Mouse (Mus musculus): ENCODE data around the gene Cfap300. TPM values are rescaled to one million over a fixed set of nuclear protein-coding genes. Genes with fewer than 3 reads are reported as not detected.
A peak's percentile ranks its signal among the peaks of the same experiment; 100 is the strongest.

Gene Cfap300
- polyA plus RNA-seq (2015; fragmentation: Nextera tagmentation; extraction: Ambion mirVana), result 10.7 and 10.8 TPM in 2 replicates

DNA sequence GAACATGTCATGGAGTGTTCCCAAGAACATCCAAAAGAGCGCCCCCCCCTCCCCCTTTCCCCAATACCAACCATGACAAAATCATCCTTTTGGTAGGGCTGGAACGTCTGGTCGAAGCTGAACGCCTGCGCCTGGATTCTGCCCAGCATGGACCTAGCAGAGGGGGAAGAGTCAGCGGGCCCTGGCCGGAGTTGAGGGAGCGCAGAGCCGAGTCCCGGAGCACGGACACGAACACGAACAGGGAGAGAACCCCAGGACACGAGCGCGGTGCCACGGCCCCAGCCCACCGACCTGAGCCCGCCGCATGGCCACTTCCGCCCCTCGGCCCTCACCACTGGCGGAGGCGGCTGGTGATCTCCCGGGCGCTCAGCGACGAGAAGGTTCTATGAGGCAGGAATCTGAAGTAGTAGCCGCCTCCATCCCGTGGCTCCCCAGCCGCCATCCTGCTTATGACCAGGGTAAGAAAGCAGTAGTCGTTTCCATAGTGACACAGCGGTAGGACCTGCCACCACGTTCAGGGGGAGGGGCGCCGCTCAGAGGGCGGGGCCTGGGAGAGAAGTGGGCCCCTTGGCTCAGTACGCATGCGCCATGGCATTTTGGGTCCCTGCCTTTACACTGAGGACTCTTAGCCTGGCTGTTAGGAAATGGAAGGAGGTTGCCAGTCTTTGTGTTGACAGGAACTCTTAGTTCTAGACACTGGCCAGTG is at the start of gene Cfap300:
Gene Cfap300 (minus strand): TSS at position 486 of the 706 bp plus-strand sequence.
- no peaks in the 10 kb centered on the region for H3K27me3 ChIP-seq (ENCODE audit: insufficient read depth, low read length)
- H3K4me1 ChIP-seq (replicated peaks; ENCODE audit: insufficient read depth, low read length), result no peaks in the 10 kb centered on the region
- ATAC-seq (replicated peaks; ENCODE audit: low FRiP score, low read depth) (peak; percentile 97), DNase-seq (ENCODE audit: low spot score) (peak; percentile 98)
- no peaks in the 10 kb centered on the region for H3K9me3 ChIP-seq (replicated peaks; ENCODE audit: low read length)
- under 1% methylated on average over 37 of the region's 39 CpGs for WGBS
- H3K4me2 ChIP-seq (ENCODE audit: low read length), result peak within 1 kb of the TSS; percentile 69
- H3K27ac ChIP-seq, result peak within 1 kb of the TSS; percentile 27; the same call in 1 of the 2 replicates
- no peak for TF ChIP-seq CTCF (IDR thresholded peaks at IDR 0.05; ENCODE audit: low read depth)
- peak within 1 kb of the TSS; percentile 50 for H3K9ac ChIP-seq (ENCODE audit: low read depth, low read length)
- H3K4me3 ChIP-seq (replicated peaks; ENCODE audit: low read depth, low read length), result peak within 1 kb of the TSS; percentile 72
- no peaks in the 10 kb centered on the region for H3K36me3 ChIP-seq (ENCODE audit: insufficient read depth, low read length)

DNA sequence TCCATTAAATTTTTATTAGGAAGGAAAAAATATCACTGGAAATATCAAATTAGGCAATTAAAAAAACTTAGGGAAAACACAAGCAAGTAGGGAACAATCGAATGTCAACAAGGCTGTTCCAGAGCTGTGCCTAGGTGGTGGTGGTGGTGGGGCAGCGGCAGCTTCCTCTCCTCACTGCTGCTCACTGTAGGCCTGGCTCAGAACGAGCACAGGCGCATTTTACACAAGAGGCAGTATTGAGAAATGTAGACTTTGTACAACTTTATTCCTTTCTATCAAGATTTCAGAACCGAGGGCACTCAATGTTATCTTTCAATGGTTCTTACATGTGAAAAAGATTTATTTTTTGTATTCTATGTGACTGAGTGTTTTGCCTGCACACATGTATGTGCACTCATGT is 36.3 kb upstream of the Cfap300 start:
- H3K9ac ChIP-seq (ENCODE audit: low read depth, low read length), result no peak overlapping the region
- WGBS, result 91% methylated on average over 5 of the region's 5 CpGs
- no peaks in the 10 kb centered on the region for H3K9me3 ChIP-seq (replicated peaks; ENCODE audit: low read length)
- ATAC-seq (replicated peaks; ENCODE audit: low FRiP score, low read depth) (no peak), DNase-seq (ENCODE audit: low spot score) (no peak)
- H3K36me3 ChIP-seq (ENCODE audit: insufficient read depth, low read length), result no peaks in the 10 kb centered on the region
- no peak overlapping the region for H3K4me2 ChIP-seq (ENCODE audit: low read length)
- H3K27ac ChIP-seq, result no peak overlapping the region
- no peak overlapping the region for H3K4me3 ChIP-seq (replicated peaks; ENCODE audit: low read depth, low read length)
- no peaks in the 10 kb centered on the region for H3K27me3 ChIP-seq (ENCODE audit: insufficient read depth, low read length)
- TF ChIP-seq CTCF (IDR thresholded peaks at IDR 0.05; ENCODE audit: low read depth), result no peak
- H3K4me1 ChIP-seq (replicated peaks; ENCODE audit: insufficient read depth, low read length), result no peaks in the 10 kb centered on the region

DNA sequence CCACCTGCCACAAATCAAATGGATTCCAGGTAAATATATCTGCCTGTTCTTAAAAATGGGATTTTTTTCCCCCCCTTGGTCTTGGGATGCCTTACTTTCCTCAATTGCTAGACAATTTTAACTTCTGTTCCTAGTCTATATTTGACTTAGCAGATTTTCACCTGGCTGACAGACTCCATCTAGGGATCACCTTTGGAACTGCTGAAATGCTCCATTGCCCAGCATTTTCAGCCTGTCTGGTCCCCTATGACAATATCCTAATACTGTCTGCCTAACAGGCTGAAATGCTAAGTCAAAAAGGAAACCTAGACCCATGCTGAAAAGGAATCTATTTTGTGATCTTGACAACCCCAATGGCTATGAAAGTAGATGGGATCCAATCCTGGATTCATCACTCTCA is 31.7 kb upstream of the Cfap300 start:
- Histone ChIP-seq H3K36me3 (ENCODE audit: insufficient read depth, low read length) (no peaks in the 10 kb centered on the region), H3K9ac (ENCODE audit: low read depth, low read length) (no peak overlapping the region), H3K27me3 (ENCODE audit: insufficient read depth, low read length) (no peaks in the 10 kb centered on the region), H3K4me2 (ENCODE audit: low read length) (no peak overlapping the region), H3K27ac (no peak overlapping the region), H3K4me1 (replicated peaks; ENCODE audit: insufficient read depth, low read length) (no peaks in the 10 kb centered on the region), H3K9me3 (replicated peaks; ENCODE audit: low read length) (no peaks in the 10 kb centered on the region), H3K4me3 (replicated peaks; ENCODE audit: low read depth, low read length) (no peak overlapping the region)
- ATAC-seq (replicated peaks; ENCODE audit: low FRiP score, low read depth) (no peak), DNase-seq (ENCODE audit: low spot score) (peak; percentile 49)
- peak; percentile 71 for TF ChIP-seq CTCF (IDR thresholded peaks at IDR 0.05; ENCODE audit: low read depth)

DNA sequence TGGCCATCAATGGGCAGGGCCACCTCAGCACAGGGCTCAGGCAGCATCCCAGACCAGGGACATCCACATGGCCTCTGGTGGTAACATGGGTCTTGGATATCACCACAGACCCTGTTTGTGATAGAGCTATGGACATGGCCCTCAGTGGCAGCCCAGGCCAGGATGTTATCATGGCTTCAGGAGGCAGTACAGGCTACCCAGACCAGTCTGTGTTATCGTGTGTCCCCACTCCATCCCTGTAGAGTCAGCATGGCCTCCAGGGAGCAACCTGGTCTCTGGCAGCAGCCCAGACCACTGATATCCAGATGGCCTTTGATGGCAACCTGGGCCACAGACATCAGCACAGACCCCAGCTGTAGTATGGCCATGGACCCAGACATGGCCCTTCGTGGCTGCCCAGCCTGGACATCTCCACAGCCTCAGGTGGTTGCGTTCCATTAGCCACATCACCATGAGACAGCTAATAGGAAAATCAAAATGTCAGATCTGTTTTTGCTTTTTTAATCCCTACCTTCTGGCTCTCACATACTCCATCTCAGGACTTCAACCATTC is 30.7 kb upstream of the Cfap300 start:
- H3K9me3 ChIP-seq (replicated peaks; ENCODE audit: low read length), result no peaks in the 10 kb centered on the region
- no peak for TF ChIP-seq CTCF (IDR thresholded peaks at IDR 0.05; ENCODE audit: low read depth)
- no peak overlapping the region for H3K27ac ChIP-seq
- DNase-seq (ENCODE audit: low spot score) (no peak), ATAC-seq (replicated peaks; ENCODE audit: low FRiP score, low read depth) (no peak)
- H3K4me2 ChIP-seq (ENCODE audit: low read length), result no peak overlapping the region
- no peak overlapping the region for H3K4me3 ChIP-seq (replicated peaks; ENCODE audit: low read depth, low read length)
- no peaks in the 10 kb centered on the region for H3K4me1 ChIP-seq (replicated peaks; ENCODE audit: insufficient read depth, low read length)
- H3K36me3 ChIP-seq (ENCODE audit: insufficient read depth, low read length), result no peaks in the 10 kb centered on the region
- WGBS, result 92% methylated on average over 3 of the region's 3 CpGs
- no peaks in the 10 kb centered on the region for H3K27me3 ChIP-seq (ENCODE audit: insufficient read depth, low read length)
- no peak overlapping the region for H3K9ac ChIP-seq (ENCODE audit: low read depth, low read length)

DNA sequence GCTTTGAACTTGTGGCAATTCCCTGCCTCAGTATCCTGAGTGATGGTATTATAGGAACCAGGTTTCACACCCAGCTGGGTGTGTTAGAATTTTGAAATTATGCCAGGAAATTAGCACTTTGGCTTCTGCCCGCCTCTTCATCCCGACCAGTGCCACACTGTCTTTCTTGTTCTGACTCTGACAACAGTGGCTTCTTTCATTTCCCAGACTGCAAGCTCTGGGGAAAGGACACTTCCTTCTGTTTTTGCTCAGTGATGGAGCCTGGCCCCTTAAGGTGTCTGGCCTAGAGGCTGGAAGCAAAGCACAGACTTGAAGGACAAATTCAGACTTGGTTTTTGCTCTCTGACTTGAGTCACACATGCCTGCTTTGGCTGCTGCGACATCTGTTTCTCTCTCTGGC is 17.0 kb upstream of the Cfap300 start:
- Histone ChIP-seq H3K4me3 (replicated peaks; ENCODE audit: low read depth, low read length) (no peak overlapping the region), H3K27me3 (ENCODE audit: insufficient read depth, low read length) (no peaks in the 10 kb centered on the region), H3K9me3 (replicated peaks; ENCODE audit: low read length) (no peaks in the 10 kb centered on the region), H3K4me1 (replicated peaks; ENCODE audit: insufficient read depth, low read length) (no peaks in the 10 kb centered on the region), H3K27ac (no peak overlapping the region), H3K36me3 (ENCODE audit: insufficient read depth, low read length) (no peaks in the 10 kb centered on the region), H3K9ac (ENCODE audit: low read depth, low read length) (no peak overlapping the region), H3K4me2 (ENCODE audit: low read length) (no peak overlapping the region)
- TF ChIP-seq CTCF (IDR thresholded peaks at IDR 0.05; ENCODE audit: low read depth), result no peak
- WGBS, result 82% methylated on average over 3 of the region's 3 CpGs
- no peak for DNase-seq (ENCODE audit: low spot score)
- no peak for ATAC-seq (replicated peaks; ENCODE audit: low FRiP score, low read depth)

DNA sequence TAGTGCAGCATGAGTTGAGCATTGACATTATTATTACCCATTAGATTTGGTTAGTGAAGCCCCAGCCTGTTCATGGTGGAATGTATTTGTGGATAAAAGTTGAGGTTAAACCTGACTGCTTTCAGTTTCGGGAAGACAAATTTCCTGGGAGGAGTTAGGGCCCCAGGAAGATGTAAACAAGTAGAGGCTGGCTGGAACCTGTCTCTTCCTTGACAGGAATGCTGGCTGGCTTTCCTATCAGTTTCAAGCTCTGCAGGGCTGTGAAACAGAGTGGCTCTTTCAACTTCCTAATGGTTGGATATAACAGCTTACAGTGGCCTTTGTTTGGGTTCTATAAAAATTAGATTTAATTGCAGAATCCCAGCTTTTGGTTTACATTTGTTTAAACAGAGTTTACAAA is 12.2 kb upstream of the Cfap300 start:
- no peaks in the 10 kb centered on the region for H3K36me3 ChIP-seq (ENCODE audit: insufficient read depth, low read length)
- DNase-seq (ENCODE audit: low spot score) (peak; percentile 9), ATAC-seq (replicated peaks; ENCODE audit: low FRiP score, low read depth) (no peak)
- H3K4me3 ChIP-seq (replicated peaks; ENCODE audit: low read depth, low read length), result no peak overlapping the region
- no peak overlapping the region for H3K27ac ChIP-seq
- no peaks in the 10 kb centered on the region for H3K9me3 ChIP-seq (replicated peaks; ENCODE audit: low read length)
- no peak overlapping the region for H3K4me2 ChIP-seq (ENCODE audit: low read length)
- H3K9ac ChIP-seq (ENCODE audit: low read depth, low read length), result no peak overlapping the region
- H3K4me1 ChIP-seq (replicated peaks; ENCODE audit: insufficient read depth, low read length), result no peaks in the 10 kb centered on the region
- TF ChIP-seq CTCF (IDR thresholded peaks at IDR 0.05; ENCODE audit: low read depth), result no peak
- no peaks in the 10 kb centered on the region for H3K27me3 ChIP-seq (ENCODE audit: insufficient read depth, low read length)
- WGBS, result 13% methylated on average over 1 of the region's 1 CpGs
